In genomic region chr16:74397291-74397690, GRCm38 (mm10) we compare ENCODE assay signal across 21 mouse cellular contexts. TPM values are rescaled to one million over a fixed set of nuclear protein-coding genes. Genes with fewer than 3 reads are reported as not detected.
DNase-seq lines count a peak whose midpoint lies in the region; ATAC-seq and TF ChIP-seq lines count a peak whose summit lies in the region.
"Had no signal": no experiment of that assay in that cellular context is flagged by ENCODE, and none has a peak within 500 bp of the region (broad histone marks: within the 10 kb centered on the region; RNA-seq: fewer than 3 reads in every experiment).

No protein-coding gene starts in this region.

- no peaks in the 10 kb centered on the region for H3K36me3 ChIP-seq in midbrain, embryonic 11.5 days (ENCODE audit: control insufficient read depth, insufficient read depth, low read length)
- no peaks in the 10 kb centered on the region for H3K36me3 ChIP-seq in midbrain, embryonic 14.5 days (ENCODE audit: control insufficient read depth, insufficient read depth, low read length)
- no peaks in the 10 kb centered on the region for H3K36me3 ChIP-seq in forebrain, embryonic 14.5 days (ENCODE audit: control insufficient read depth, insufficient read depth, low read length)
- no peaks in the 10 kb centered on the region for H3K36me3 ChIP-seq in hindbrain, embryonic 15.5 days
- H3K36me3 ChIP-seq in neural tube, embryonic 15.5 days = no peaks in the 10 kb centered on the region
- no peaks in the 10 kb centered on the region for H3K36me3 ChIP-seq in kidney, adult 2 months (ENCODE audit: control insufficient read depth, insufficient read depth, low read length)
- H3K36me3 ChIP-seq: heart, embryonic 13.5 days; midbrain, embryonic 10.5 days had no signal

- WGBS in midbrain, embryonic 11.5 days = 44% methylated on average over 2 of the region's 2 CpGs
- 41% methylated on average over 2 of the region's 2 CpGs for WGBS in midbrain, embryonic 14.5 days
- WGBS in forebrain, embryonic 14.5 days = 12% methylated on average over 2 of the region's 2 CpGs
- WGBS in hindbrain, embryonic 15.5 days = 31% methylated on average over 2 of the region's 2 CpGs
- 20% methylated on average over 2 of the region's 2 CpGs for WGBS in neural tube, embryonic 15.5 days
- WGBS in kidney, adult 2 months = 85% methylated on average over 2 of the region's 2 CpGs

- H3K9ac ChIP-seq in midbrain, embryonic 11.5 days (ENCODE audit: low read length) = no peak overlapping the region
- H3K9ac ChIP-seq in midbrain, embryonic 14.5 days (replicated peaks; ENCODE audit: low read length) = no peak overlapping the region
- H3K9ac ChIP-seq in forebrain, embryonic 14.5 days (ENCODE audit: low read length) = no peak overlapping the region
- no peak overlapping the region for H3K9ac ChIP-seq in hindbrain, embryonic 15.5 days
- no peak overlapping the region for H3K9ac ChIP-seq in neural tube, embryonic 15.5 days (replicated peaks)
- H3K9ac ChIP-seq: embryonic facial prominence, embryonic 13.5 days; heart, embryonic 13.5 days; limb, embryonic 12.5 days; liver, embryonic 14.5 days had no signal

- TF ChIP-seq CTCF in kidney, adult 2 months (conservative IDR thresholded peaks at IDR 0.05; ENCODE audit: insufficient read depth, insufficient read length, low read depth, low read length) = no peak

- no peak for TF ChIP-seq POLR2A in kidney, adult 2 months (IDR thresholded peaks at IDR 0.05; ENCODE audit: low read depth, low read length)

- H3K27ac ChIP-seq in midbrain, embryonic 11.5 days (ENCODE audit: low read depth, low read length) = no peak overlapping the region
- no peak overlapping the region for H3K27ac ChIP-seq in midbrain, embryonic 14.5 days (replicated peaks; ENCODE audit: low read depth, low read length)
- no peak overlapping the region for H3K27ac ChIP-seq in forebrain, embryonic 14.5 days (ENCODE audit: low read depth, low read length)
- H3K27ac ChIP-seq in hindbrain, embryonic 15.5 days (replicated peaks) = no peak overlapping the region
- H3K27ac ChIP-seq in neural tube, embryonic 15.5 days (replicated peaks) = 0 out of 2 replicates have a peak overlapping the region, but pooled peaks have one; percentile 13
- no peak overlapping the region for H3K27ac ChIP-seq in kidney, adult 2 months (ENCODE audit: insufficient read depth, low read depth, low read length)
- H3K27ac ChIP-seq: embryonic facial prominence, embryonic 13.5 days; heart, embryonic 13.5 days; limb, embryonic 12.5 days; liver, embryonic 14.5 days; midbrain, embryonic 10.5 days had no signal

- H3K4me1 ChIP-seq in midbrain, embryonic 11.5 days (ENCODE audit: control insufficient read depth, insufficient read depth, low read length) = peaks cover 6% of the 10 kb centered on the region; the same call in 1 of the 2 replicates
- H3K4me1 ChIP-seq in midbrain, embryonic 14.5 days (ENCODE audit: control insufficient read depth, insufficient read depth, low read length) = peaks cover 10% of the 10 kb centered on the region; the same call in 1 of the 2 replicates
- peaks cover 14% of the 10 kb centered on the region for H3K4me1 ChIP-seq in forebrain, embryonic 14.5 days (ENCODE audit: control insufficient read depth, insufficient read depth, low read length)
- H3K4me1 ChIP-seq in hindbrain, embryonic 15.5 days (replicated peaks) = peaks cover 17% of the 10 kb centered on the region
- H3K4me1 ChIP-seq in neural tube, embryonic 15.5 days = peaks cover 27% of the 10 kb centered on the region
- no peaks in the 10 kb centered on the region for H3K4me1 ChIP-seq in kidney, adult 2 months (ENCODE audit: control insufficient read depth, insufficient read depth, low read length)
- H3K4me1 ChIP-seq: embryonic facial prominence, embryonic 13.5 days had no signal

- no peak for DNase-seq in midbrain, embryonic 11.5 days (ENCODE audit: low spot score, missing footprints)
- DNase-seq in midbrain, embryonic 14.5 days = no peak
- DNase-seq in forebrain, embryonic 14.5 days (ENCODE audit: low spot score) = peak; percentile 55
- no peak for DNase-seq in kidney, adult 2 months
- no peak for DNase-seq in thymus, postnatal 36 days
- DNase-seq in left cerebral cortex, adult 8-10 months (ENCODE audit: low spot score in 2 of 2) = no peak
- DNase-seq: adrenal gland, postnatal 25 days; cerebellum, adult 9-11 months; heart, postnatal 4 days; kidney, adult 11 months; kidney, postnatal 4 days; right cerebral cortex, adult 18-20 months; thymus, postnatal 14 days had no signal

- no peak overlapping the region for H3K4me2 ChIP-seq in midbrain, embryonic 11.5 days
- no peak overlapping the region for H3K4me2 ChIP-seq in midbrain, embryonic 14.5 days (ENCODE audit: low read length)
- H3K4me2 ChIP-seq in forebrain, embryonic 14.5 days (ENCODE audit: low read length) = no peak overlapping the region
- no peak overlapping the region for H3K4me2 ChIP-seq in hindbrain, embryonic 15.5 days
- peak overlapping the region; percentile 5; the same call in 1 of the 2 replicates for H3K4me2 ChIP-seq in neural tube, embryonic 15.5 days
- H3K4me2 ChIP-seq: embryonic facial prominence, embryonic 13.5 days; heart, embryonic 13.5 days; limb, embryonic 12.5 days had no signal

- ATAC-seq in midbrain, embryonic 11.5 days (ENCODE audit: low FRiP score) = peak; percentile 81
- no peak for ATAC-seq in midbrain, embryonic 14.5 days (ENCODE audit: low FRiP score, low TSS enrichment)
- peak; percentile 88 for ATAC-seq in forebrain, embryonic 14.5 days
- ATAC-seq in hindbrain, embryonic 15.5 days (ENCODE audit: low FRiP score, low read depth) = peak; percentile 84
- ATAC-seq in neural tube, embryonic 15.5 days (ENCODE audit: low FRiP score) = peak; percentile 87
- ATAC-seq: activated CD4-positive, CD25-positive, alpha-beta regulatory T cell, adult 4 months had no signal

- no peak overlapping the region for H3K4me3 ChIP-seq in midbrain, embryonic 11.5 days (ENCODE audit: low read depth, low read length)
- H3K4me3 ChIP-seq in midbrain, embryonic 14.5 days (replicated peaks; ENCODE audit: low read depth, low read length) = no peak overlapping the region
- H3K4me3 ChIP-seq in forebrain, embryonic 14.5 days (ENCODE audit: low read depth, low read length) = no peak overlapping the region
- H3K4me3 ChIP-seq in hindbrain, embryonic 15.5 days = no peak overlapping the region
- H3K4me3 ChIP-seq in neural tube, embryonic 15.5 days (replicated peaks) = no peak overlapping the region
- no peak overlapping the region for H3K4me3 ChIP-seq in kidney, adult 2 months (ENCODE audit: insufficient read depth, low read depth, low read length)
- H3K4me3 ChIP-seq: embryonic facial prominence, embryonic 13.5 days; heart, embryonic 13.5 days; limb, embryonic 12.5 days; midbrain, embryonic 10.5 days had no signal

- H3K27me3 ChIP-seq in midbrain, embryonic 11.5 days (ENCODE audit: control insufficient read depth, insufficient read depth, low read length) = no peaks in the 10 kb centered on the region
- H3K27me3 ChIP-seq in midbrain, embryonic 14.5 days (ENCODE audit: control insufficient read depth, insufficient read depth, low read length) = no peaks in the 10 kb centered on the region
- H3K27me3 ChIP-seq in forebrain, embryonic 14.5 days (replicated peaks; ENCODE audit: control insufficient read depth, insufficient read depth, low read length) = no peaks in the 10 kb centered on the region
- no peaks in the 10 kb centered on the region for H3K27me3 ChIP-seq in hindbrain, embryonic 15.5 days
- no peaks in the 10 kb centered on the region for H3K27me3 ChIP-seq in neural tube, embryonic 15.5 days (replicated peaks)
- H3K27me3 ChIP-seq in kidney, adult 2 months (replicated peaks; ENCODE audit: control insufficient read depth, insufficient read depth, low read length) = no peaks in the 10 kb centered on the region
- H3K27me3 ChIP-seq: embryonic facial prominence, embryonic 13.5 days; heart, embryonic 13.5 days; limb, embryonic 12.5 days had no signal

- H3K9me3 ChIP-seq in midbrain, embryonic 11.5 days (ENCODE audit: control insufficient read depth, low read length) = no peaks in the 10 kb centered on the region
- no peaks in the 10 kb centered on the region for H3K9me3 ChIP-seq in midbrain, embryonic 14.5 days (ENCODE audit: control insufficient read depth, low read length)
- no peaks in the 10 kb centered on the region for H3K9me3 ChIP-seq in forebrain, embryonic 14.5 days (replicated peaks; ENCODE audit: control insufficient read depth, low read length)
- H3K9me3 ChIP-seq in hindbrain, embryonic 15.5 days = no peaks in the 10 kb centered on the region
- no peaks in the 10 kb centered on the region for H3K9me3 ChIP-seq in neural tube, embryonic 15.5 days (replicated peaks)
- H3K9me3 ChIP-seq: embryonic facial prominence, embryonic 13.5 days; heart, embryonic 13.5 days; limb, embryonic 12.5 days; midbrain, embryonic 10.5 days had no signal

RNA-seq across cellular contexts. Expression of gene Robo2, which starts 14.3 kb away (rescaled TPM):
- 19.8 and 25.5 TPM in 2 replicates for polyA plus RNA-seq in midbrain, embryonic 11.5 days (2014; fragmentation: Nextera tagmentation; extraction: Ambion mirVana)
- 85.1 and 123 TPM in 2 replicates for polyA plus RNA-seq in midbrain, embryonic 14.5 days (2014; fragmentation: Nextera tagmentation; extraction: Ambion mirVana)
- polyA plus RNA-seq in forebrain, embryonic 14.5 days (2014; fragmentation: Nextera tagmentation; extraction: Ambion mirVana) = 64.7 and 94.0 TPM in 2 replicates
- 81.3 and 86.3 TPM in 2 replicates for polyA plus RNA-seq in hindbrain, embryonic 15.5 days (2015; fragmentation: Nextera tagmentation; extraction: Ambion mirVana)
- polyA plus RNA-seq in neural tube, embryonic 15.5 days (2015; fragmentation: Nextera tagmentation; extraction: Ambion mirVana) = 75.5 and 87.3 TPM in 2 replicates
- polyA plus RNA-seq in kidney, adult 2 months (2012; rRNA removed) = 15.3 and 17.1 TPM in 2 replicates
- 100 to 1,000 TPM; 113 to 142 (median 134) TPM for total RNA-seq in left cerebral cortex, adult 8-10 months (2022)
